Mouse (Mus musculus) liver, postnatal 0 days (tissue): Measurements from ENCODE around the gene Pcnx. TPM values are rescaled to one million over a fixed set of nuclear protein-coding genes. Genes with fewer than 3 reads are reported as not detected.
A peak's percentile ranks its signal among the peaks of the same experiment; 100 is the strongest.

Experiments
- ATAC-seq: fragments of 200-750 bp; cut with Nextera tagmentation; 2 replicates; pipeline ENCODE4 v1.8.0; 2017; ENCODE audit warnings: mild to moderate bottlenecking, moderate library complexity
- DNase-seq: peaks from one replicate; pipeline ENCODE4 v3.0.0-alpha.2; 2016
- H3K27ac ChIP-seq: fragments of 300-500 bp; sonication (generic); 2 replicates; pipeline ENCODE4 v1.5.1; 2014; ENCODE audit warnings: antibody characterized with exemption, moderate library complexity, mild to moderate bottlenecking, low read depth
- H3K27me3 ChIP-seq: fragments of 300-500 bp; sonication (generic); 2 replicates; pipeline ENCODE4 v1.6.1; 2014; ENCODE audit warnings: low read length, control low read depth, mixed read lengths; ENCODE audit not compliant: insufficient read depth
- H3K36me3 ChIP-seq: fragments of 300-500 bp; sonication (generic); replicated peaks from 2 replicates; pipeline ENCODE4 v1.6.1; 2014; ENCODE audit warnings: mild to moderate bottlenecking, control low read depth, low read length, moderate library complexity, mixed read lengths; ENCODE audit not compliant: insufficient read depth
- H3K4me1 ChIP-seq: fragments of 300-500 bp; sonication (generic); 2 replicates; pipeline ENCODE4 v1.6.1; 2014; ENCODE audit warnings: antibody characterized with exemption, mild to moderate bottlenecking, control low read depth; ENCODE audit not compliant: insufficient read depth
- H3K4me2 ChIP-seq: fragments of 300-500 bp; sonication (generic); 2 replicates; pipeline ENCODE4 v1.6.1; 2014; ENCODE audit warnings: low read depth, mild to moderate bottlenecking, low read length, moderate library complexity, mixed read lengths
- H3K4me3 ChIP-seq: fragments of 300-500 bp; sonication (generic); 2 replicates; pipeline ENCODE4 v1.5.1; 2014; ENCODE audit warnings: low read depth, low read length
- H3K9ac ChIP-seq: fragments of 300-500 bp; sonication (generic); replicated peaks from 2 replicates; pipeline ENCODE4 v1.6.1; 2014; ENCODE audit warnings: mild to moderate bottlenecking, moderate library complexity
- H3K9me3 ChIP-seq: fragments of 300-500 bp; sonication (generic); 2 replicates; pipeline ENCODE4 v1.6.1; 2016; ENCODE audit warnings: mild to moderate bottlenecking, control low read depth, low read length, mixed read lengths
- CTCF ChIP-seq: sonication (generic); IDR thresholded peaks from 2 replicates; pipeline ENCODE4 v1.5.1; 2016; ENCODE audit warnings: antibody characterized with exemption, low read depth
- EP300 ChIP-seq: IDR thresholded peaks from 2 replicates; pipeline ENCODE4 v1.6.1; 2016; ENCODE audit warnings: antibody characterized with exemption, low read depth, mild to moderate bottlenecking
- WGBS: fragments of 180-500 bp; shearing (Covaris S2); extraction: QIAGEN DNeasy Blood & Tissue Kit; methylation state at CpG from one replicate; pipeline ENCODE4 v1.1.7; 2014; ENCODE audit not compliant: insufficient replicate concordance; 5-methylcytosine and 5-hydroxymethylcytosine counted together
- polyA plus RNA-seq: library from polyadenylated mRNA; unstranded; fragments of >200 nt; fragmentation: Nextera tagmentation; extraction: Ambion mirVana; gene quantifications from 2 replicates; pipeline ENCODE4 v1.2.1, GENCODE M21; 2015

Gene Pcnx
- polyA plus RNA-seq, 1 experiment from 2014 or later: 2.4 TPM

GRCm38 (mm10) chr12:81865183-81865582 lies 5.4 kb downstream of the Pcnx start:
- ATAC-seq (no peak), DNase-seq (no peak)
- no peaks in the 10 kb centered on the region for H3K9me3 ChIP-seq
- TF ChIP-seq EP300 (no peak), CTCF (no peak)
- H3K4me2 ChIP-seq: no peak overlapping the region
- H3K27ac ChIP-seq: no peak overlapping the region
- H3K4me3 ChIP-seq: no peak overlapping the region
- no peaks in the 10 kb centered on the region for H3K36me3 ChIP-seq
- H3K9ac ChIP-seq: no peak overlapping the region
- peaks cover 7% of the 10 kb centered on the region; the same call in 1 of the 2 replicates for H3K27me3 ChIP-seq
- WGBS: 85% methylated on average over 6 of the region's 6 CpGs
- peaks cover 13% of the 10 kb centered on the region for H3K4me1 ChIP-seq

GRCm38 (mm10) chr12:81867316-81867715 lies 7.5 kb downstream of the Pcnx start:
- Histone ChIP-seq H3K36me3 (no peaks in the 10 kb centered on the region), H3K4me3 (no peak overlapping the region), H3K9me3 (no peaks in the 10 kb centered on the region), H3K9ac (no peak overlapping the region), H3K27me3 (no peaks in the 10 kb centered on the region), H3K4me1 (peaks cover 2% of the 10 kb centered on the region; the same call in 1 of the 2 replicates), H3K4me2 (no peak overlapping the region), H3K27ac (no peak overlapping the region)
- ATAC-seq (no peak), DNase-seq (no peak)
- no peak for TF ChIP-seq CTCF
- no peak for TF ChIP-seq EP300
- 80% methylated on average over 4 of the region's 4 CpGs for WGBS

DNA sequence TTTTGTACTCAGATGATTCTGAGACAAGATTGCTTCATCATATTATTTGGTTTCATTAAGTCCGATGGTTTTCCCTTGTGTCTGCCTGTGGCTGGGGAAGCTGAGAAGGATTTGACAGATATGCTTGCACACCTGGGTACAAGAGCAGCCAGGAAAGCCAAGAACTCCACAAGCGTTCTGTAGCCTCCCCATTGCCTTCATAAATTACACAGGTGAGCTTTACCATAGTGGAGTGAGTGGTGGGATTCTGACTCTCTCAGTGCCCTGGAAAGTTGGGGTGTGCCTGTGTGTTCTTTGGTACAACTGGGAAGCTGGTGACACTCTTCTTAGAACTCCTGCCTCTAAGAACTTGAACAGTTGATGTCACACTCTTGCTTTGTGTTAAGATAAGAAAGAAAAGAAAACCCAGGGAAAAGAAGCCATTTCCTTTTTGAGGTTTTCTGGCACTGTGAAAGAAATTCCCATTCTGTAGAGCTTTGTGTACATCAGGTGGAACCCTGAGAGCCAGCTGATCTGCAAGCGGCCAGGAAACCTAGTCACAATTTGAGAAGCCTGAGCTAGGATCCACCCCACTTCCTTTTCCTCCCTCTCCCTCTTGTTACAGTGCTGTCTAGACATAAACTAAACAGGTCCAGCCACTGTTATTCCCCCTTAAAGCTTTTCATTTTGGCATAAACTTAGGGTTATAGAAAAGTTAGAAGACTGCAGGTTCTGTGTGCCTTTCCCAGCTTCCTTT lies 9.6 kb downstream of the Pcnx start:
- no peak for DNase-seq

GRCm38 (mm10) chr12:81873345-81873744 lies 13.5 kb downstream of the Pcnx start:
- WGBS: 86% methylated on average over 4 of the region's 4 CpGs
- H3K36me3 ChIP-seq: no peaks in the 10 kb centered on the region
- no peak overlapping the region for H3K27ac ChIP-seq
- no peaks in the 10 kb centered on the region for H3K4me1 ChIP-seq
- no peaks in the 10 kb centered on the region for H3K27me3 ChIP-seq
- no peak overlapping the region for H3K4me3 ChIP-seq
- ATAC-seq (no peak), DNase-seq (no peak)
- no peak overlapping the region for H3K4me2 ChIP-seq
- H3K9me3 ChIP-seq: no peaks in the 10 kb centered on the region; the same call in 1 of the 2 replicates
- H3K9ac ChIP-seq: no peak overlapping the region
- TF ChIP-seq CTCF (no peak), EP300 (no peak)

More for the DNA sequence above, 9.6 kb downstream of the Pcnx start:
- no peak for ATAC-seq
- H3K9me3 ChIP-seq: no peaks in the 10 kb centered on the region
- H3K4me3 ChIP-seq: no peak overlapping the region
- no peak overlapping the region for H3K27ac ChIP-seq
- H3K27me3 ChIP-seq: no peaks in the 10 kb centered on the region
- TF ChIP-seq CTCF (no peak), EP300 (no peak)
- WGBS: 63% methylated on average over 3 of the region's 3 CpGs
- H3K4me2 ChIP-seq: no peak overlapping the region
- no peaks in the 10 kb centered on the region for H3K4me1 ChIP-seq
- no peak overlapping the region for H3K9ac ChIP-seq
- no peaks in the 10 kb centered on the region for H3K36me3 ChIP-seq

GRCm38 (mm10) chr12:81880161-81880560 lies 20.3 kb downstream of the Pcnx start:
- Histone ChIP-seq H3K36me3 (no peaks in the 10 kb centered on the region), H3K27ac (no peak overlapping the region), H3K27me3 (no peaks in the 10 kb centered on the region), H3K4me2 (no peak overlapping the region), H3K4me3 (no peak overlapping the region), H3K4me1 (peaks cover 12% of the 10 kb centered on the region; the same call in 1 of the 2 replicates), H3K9ac (no peak overlapping the region), H3K9me3 (no peaks in the 10 kb centered on the region; the same call in 1 of the 2 replicates)
- 80% methylated on average over 3 of the region's 3 CpGs for WGBS
- DNase-seq: no peak
- TF ChIP-seq CTCF (no peak), EP300 (no peak)
- ATAC-seq: no peak

- 66% methylated on average over 11 of the region's 11 CpGs for WGBS
- no peak overlapping the region for H3K4me2 ChIP-seq
- no peak overlapping the region for H3K27ac ChIP-seq
- no peak for ATAC-seq
- DNase-seq: peak; percentile 35
- no peaks in the 10 kb centered on the region for H3K36me3 ChIP-seq
- TF ChIP-seq EP300: no peak
- 0 out of 2 replicates have a peak, but pooled peaks have one; percentile 9 for TF ChIP-seq CTCF
- H3K27me3 ChIP-seq: no peaks in the 10 kb centered on the region
- H3K4me3 ChIP-seq: no peak overlapping the region
- H3K9ac ChIP-seq: no peak overlapping the region
- no peaks in the 10 kb centered on the region for H3K9me3 ChIP-seq
- peaks cover 12% of the 10 kb centered on the region; the same call in 1 of the 2 replicates for H3K4me1 ChIP-seq
Observed at GRCm38 (mm10) chr12:81883255-81884106, 23.7 kb downstream of the Pcnx start.
